Mouse (Mus musculus) cerebellum, adult 8-10 months (tissue): ENCODE measurements around the gene Rora.

Experiments used
- DNase-seq: peaks from one replicate; pipeline ENCODE4 v3.0.0; 2022

The Rora gene

DNA sequence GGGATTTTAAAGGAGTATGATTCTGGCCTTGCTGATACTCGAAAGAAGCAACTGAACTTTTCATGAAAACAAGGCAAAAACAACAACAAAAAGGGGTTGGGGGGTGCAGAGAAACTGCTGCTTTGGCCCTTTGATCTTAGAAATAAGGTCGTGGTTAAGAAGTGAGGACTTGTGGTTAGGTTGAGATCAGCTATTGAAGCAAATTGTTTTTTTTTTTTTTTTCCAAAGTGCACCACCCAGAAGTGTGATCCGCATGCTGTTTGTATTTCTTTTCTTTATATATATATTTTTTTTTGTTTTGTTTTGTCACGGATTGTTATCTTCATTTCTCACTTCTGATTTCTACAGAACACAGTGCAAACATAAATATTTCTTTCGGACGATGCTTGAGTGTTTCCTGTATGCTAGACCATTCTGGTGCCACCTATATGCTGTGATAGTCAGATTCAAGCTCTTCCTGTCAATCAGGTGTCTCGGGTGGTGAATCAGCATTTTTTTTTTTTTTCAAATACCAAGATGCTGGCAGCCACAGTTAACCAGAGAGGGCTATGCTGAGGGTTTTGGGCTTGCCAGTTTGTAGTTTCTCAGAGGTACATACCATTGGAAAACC is 644.3 kb downstream of the Rora start:
- DNase-seq, result no peak

DNA sequence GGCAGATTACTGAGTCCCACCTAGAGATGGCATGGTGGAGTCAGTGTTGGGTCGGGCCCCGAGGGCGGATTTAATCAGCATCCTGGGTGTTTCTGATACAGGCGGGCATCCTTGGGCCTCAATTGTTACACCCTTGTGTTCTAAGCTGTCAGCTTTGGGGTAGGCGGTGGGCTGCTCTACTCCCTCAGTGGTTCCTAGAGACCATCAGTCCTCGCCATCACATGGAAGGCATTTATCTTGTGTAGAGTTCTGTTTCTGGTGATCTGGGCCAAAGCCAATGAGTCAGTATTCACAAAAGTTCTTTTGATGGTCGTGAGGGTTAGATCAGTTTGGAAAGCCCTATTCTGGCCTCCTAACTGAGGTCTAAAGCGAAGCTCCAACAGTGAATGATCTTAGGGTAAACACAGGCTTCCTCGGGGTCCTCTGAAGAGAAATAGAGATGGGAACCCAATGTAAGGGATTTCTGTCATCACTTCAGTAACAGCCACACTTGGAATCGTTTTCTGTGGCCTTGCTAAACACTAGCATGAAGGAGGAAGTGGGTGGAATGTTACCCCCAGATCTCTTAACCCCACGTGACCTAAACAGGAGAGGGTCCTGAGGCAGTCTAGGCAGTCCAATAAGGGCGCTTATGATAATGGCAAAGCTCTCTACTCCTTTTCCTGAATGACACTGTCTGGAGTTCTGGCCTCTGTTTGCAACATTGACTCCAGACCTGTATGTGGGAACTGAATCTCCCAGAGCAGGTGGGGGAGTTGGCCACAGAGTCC is 645.2 kb downstream of the Rora start:
- DNase-seq, result no peak

DNA sequence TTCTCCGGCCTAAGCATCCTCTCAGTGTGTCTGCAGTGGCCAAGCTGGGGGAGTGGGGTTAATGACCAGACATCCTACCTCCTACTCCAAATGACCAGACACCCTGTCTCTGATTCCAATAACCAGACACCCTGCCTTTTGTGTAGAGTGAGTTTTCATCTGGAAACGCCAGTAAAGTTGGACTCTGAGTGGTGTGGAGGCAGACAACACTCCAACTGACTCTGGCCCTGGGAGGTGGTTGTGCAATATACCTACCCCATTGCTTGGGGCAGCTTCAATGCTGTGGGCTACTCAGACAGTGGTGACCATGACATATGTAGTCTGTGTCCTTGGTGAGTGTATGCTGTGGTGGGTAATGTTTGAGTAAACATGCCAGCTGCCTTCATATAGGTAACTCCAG is 645.9 kb downstream of the Rora start:
- DNase-seq, result no peak

DNA sequence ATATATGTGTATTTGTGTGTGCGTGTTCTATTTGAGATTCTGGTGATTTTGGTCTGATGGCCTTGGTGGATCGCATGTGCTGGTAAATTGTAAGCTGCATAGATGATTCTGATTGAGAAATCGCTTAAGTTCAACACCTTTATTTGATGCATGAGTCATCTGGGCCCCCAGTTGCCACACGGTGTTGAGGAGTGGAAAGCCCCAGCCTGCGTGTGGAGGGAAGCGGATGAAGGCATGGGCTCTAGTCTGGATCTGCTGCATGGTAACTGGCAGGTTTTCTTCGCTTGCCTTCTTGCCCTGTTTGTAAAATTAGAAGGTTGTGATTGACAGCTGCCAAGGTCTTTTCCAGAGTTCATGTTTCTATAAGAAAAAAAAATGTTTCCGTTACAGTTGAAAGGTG is 646.7 kb downstream of the Rora start:
- no peak for DNase-seq

DNA sequence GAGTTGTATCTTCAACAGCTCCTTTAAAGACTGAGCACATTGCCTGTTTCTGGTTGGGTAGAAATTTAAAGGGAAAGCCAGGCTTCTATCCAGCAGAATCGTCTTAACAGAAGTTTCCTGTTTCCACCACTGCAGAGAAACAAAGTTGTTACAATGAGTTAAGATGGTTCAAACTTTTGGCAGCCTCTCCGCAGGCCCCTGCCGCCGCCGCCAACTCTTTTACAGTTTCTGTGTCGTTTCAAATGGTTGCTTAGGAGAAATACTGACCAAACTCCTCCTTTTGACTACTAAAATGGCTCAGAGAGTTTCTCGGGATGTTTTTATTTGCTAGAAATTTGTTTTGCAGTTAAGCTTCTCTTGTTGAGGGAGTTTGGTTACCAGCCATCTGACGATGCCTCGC is 647.9 kb downstream of the Rora start:
- no peak for DNase-seq

DNA sequence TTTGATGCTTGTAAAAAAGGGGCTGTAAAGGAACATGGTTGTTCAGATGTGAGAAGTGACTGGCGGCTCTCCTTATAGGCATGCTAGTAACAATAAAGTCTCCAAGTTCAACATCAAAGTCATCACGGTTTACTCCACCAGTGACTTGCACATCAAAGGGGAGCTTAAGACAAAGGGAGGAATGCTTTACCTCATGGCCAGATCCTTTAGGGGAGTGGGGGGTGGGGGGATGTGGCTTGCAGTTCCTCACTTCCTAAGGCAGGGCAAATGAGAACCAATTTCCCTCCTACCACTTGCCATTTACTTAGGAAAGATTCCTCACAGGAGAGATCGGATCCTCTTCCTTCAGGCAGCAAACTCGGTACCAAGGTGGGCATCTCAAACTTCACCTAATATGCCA is 648.4 kb downstream of the Rora start:
- DNase-seq, result no peak

DNA sequence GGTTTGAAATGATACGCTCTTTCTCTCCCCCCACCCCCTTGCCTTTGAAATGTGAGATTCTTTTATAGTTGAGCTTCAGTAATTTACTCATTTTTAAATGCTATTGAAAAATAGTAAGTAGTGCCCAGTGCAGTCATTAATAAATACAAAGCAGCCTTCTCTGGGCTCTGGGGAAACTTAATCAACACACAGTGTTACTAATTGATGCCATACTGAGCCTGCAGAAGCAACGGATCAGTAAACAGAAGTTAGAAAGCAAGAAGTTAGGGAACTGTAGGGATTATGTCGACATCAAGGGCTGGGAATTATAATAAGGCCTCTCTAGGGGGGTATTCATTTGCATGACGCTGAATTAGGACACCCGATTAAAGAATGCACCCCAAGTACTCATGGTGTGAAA is 649.3 kb downstream of the Rora start:
- DNase-seq, result no peak

DNA sequence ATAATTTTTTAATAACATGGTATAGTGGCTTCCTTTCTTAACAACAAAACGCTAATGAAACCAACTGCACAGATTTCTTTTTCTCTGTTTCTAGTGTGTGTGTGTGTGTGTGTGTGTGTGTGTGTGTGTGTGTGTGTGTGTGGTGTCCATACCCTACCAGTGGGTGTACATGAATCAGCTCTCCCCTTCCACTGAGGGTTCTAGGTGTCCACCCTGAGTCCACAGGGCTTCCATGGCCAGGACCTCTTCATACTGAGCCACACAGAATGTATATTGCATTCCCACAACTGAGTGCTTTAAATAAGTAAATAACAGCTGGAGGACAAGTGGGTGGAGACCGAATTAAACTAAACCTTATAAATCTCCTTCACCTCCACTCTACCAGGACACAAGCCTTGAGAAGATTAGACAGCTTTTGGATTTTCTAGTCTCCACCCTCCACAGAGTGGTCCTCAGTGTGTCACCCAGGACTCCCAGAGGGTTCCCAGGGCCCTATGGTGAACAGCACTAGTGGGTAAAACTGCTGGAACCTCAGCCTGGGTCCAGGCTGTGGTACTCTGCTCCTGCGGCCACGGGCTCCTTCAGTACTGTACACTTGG is 649.9 kb downstream of the Rora start:
- DNase-seq, result no peak

DNA sequence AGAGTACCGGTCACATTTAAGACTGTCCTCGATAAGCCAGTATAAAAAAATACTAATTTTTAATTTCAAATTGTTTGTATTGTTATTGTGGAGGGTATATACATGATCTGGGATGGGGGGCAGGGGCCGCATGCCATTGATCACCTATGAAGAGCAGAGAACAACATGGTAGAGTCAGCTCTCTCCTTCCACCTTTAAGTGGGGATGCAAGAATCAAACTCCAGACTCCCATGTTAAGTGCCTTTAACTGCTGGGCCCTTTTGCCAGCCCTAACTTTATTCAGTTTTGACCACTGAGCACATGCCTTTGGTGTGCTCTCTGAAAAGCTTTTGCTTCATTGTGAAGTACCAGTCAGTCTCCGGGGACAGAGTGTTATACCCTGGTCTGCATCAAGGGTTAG is 650.4 kb downstream of the Rora start:
- DNase-seq, result no peak

DNA sequence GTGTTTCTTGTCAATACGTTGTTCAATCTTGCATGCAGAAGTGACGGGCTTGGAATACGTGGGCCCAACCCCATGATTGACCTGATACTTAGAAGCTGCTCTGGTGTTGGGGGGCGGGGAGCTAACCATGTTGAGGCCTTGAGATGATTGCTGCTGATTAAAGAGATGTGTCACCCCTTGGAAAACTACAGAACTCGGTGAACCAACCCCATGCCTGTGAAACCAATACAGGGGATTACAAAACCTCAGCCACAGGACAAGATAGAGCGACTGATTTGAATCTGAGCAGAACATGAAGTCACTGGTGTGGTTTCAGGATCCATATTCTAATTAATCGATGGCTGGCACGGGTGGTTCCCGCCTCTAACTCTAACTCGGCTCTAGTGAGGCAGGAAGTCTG is 650.9 kb downstream of the Rora start:
- no peak for DNase-seq

DNA sequence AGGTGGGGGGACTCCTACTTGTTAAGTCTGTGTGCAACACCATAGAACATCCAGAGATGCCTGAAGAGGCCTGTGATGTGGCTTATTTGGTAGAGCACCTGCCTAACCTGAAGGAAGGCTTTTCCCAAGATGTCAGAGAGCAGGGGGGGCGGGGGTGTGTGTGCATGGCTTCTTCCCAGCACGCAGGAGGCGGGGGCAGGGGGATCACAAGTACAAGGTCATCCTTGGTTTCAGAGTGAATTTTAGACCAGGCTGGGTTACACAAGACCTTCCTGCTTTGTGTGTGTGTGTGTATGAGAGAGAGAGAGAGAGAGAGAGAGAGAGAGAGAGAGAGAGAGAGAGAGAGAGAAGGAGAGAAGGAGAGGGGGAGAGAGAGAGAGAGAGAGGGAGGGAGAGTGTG is 651.4 kb downstream of the Rora start:
- DNase-seq, result no peak

DNA sequence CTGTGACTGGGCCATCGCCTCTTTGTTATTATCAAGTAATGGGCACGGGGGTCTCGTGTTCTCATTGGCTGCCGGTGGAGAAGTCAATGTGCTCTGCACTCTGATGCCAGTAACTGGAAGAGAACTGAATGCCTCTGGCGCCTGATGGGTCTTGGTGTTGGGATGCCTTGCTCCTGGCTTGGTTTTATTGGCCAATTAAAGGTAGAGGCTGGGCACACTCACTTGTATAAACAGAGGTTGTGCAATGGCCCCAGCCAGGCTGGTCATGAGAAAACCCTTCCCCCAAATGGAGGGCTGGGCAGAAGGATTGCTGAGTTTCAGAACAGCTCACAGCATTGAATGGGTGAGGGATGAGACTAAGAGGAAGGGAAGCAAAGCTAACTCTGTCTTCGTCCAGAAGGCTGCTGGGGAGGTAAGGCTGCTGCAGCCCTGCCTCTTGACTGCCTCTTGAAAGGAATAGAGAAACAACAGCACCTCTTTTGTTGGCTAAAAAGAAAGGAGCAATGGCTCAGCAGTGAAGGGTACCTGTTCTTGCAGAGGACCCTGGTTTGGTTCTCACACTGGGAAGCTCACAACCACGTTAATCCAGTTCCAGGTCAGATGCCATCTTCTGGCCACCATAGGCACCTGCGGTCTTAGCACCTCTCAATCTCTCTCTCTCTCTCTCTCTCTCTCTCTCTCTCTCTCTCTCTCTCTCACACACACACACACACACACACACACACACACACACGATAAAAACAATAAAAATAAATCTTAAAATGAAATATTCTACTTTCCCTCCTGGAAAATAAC is 653.3 kb downstream of the Rora start:
- DNase-seq, result no peak

DNA sequence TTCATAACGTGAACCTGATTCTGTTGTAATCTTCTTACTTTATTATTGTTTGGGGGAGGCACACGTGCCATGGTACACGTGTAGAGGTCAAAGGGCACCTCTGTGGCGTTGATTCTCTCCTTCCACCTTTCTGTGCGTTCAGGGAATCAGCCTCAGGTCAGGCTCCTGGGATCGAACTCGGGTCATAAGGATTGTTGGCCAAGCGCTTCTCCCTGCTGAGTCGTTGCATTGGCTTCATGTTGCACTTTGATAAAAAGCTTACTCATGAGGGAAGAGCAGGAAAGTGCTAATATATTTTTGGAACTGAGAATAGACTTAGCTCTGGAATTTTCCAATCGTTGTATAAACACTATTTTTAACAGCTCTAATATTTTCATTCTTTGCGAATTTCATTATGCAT is 654.4 kb downstream of the Rora start:
- no peak for DNase-seq

DNA sequence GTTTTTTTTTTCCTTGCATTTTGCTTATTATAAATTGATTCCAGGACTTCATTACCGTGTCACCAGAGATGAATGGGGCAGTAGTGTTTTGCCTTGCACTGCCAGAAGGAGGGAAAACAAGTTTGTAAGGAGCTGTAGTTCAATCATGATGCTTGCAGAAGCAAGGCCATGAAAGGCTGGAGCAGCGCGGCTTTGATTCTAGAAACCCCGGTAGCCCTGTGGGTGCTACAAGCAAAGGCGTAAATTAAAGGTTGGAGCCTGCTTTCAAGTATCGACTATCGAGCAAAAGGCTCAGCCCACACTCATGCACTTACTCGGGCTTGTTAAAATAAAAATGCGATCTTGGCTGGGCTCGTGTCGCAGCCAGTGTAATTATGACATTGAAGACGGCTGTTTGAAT is 656.9 kb downstream of the Rora start:
- no peak for DNase-seq

DNA sequence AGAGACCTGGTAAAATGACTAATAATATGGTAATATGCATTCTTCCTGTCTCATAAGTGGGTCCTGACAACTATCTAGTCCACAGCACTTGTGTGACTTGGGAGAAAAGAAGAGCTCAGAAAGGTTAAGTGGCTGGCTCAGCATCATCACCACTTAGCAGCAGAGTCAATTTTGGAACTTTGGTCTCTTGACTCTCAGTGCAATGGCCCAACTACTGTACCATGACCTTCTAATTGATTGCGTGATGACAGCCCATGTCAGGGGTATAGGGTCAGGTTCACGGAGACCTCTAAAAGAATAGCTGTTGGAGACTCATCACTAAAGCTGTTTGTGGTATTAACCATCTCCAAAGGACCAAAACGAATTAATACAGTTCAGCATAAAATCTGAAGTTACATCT is 659.7 kb downstream of the Rora start:
- DNase-seq, result no peak

DNA sequence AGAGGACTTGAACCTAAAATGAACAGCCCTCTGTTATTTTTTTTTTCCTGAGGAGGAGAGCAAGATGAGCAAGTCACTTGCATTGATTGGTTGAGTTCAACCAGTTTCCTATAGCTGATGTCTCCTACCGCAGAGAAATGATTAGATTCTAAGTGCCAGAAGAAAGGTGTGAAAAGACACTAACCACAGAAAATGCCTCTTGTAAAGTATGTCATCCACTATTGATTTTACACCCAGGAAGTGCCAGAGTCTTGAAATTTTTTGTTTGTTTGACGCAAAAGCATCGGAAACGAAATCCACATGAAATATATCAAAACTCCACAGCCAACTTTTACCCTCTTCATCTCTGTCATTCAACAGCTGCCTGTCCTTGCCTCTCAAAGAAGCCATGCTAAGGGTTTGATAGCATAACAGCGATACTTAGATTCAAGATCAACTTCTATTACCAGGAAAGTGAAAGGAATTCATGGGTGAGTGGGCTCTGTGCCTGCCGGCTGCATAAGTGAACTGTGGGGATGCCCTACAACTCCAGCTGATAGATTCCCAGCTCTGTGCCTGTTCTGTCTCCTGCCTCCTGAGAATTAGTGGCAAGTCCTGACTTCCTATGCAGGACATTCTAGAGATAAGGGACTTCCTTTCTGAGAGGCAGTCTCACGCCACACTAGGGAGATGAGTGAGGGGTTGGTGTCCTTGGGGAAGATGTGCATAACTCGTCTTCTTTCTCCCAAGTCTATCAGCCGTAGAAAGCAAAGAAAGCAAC is 661.0 kb downstream of the Rora start:
- no peak for DNase-seq

DNA sequence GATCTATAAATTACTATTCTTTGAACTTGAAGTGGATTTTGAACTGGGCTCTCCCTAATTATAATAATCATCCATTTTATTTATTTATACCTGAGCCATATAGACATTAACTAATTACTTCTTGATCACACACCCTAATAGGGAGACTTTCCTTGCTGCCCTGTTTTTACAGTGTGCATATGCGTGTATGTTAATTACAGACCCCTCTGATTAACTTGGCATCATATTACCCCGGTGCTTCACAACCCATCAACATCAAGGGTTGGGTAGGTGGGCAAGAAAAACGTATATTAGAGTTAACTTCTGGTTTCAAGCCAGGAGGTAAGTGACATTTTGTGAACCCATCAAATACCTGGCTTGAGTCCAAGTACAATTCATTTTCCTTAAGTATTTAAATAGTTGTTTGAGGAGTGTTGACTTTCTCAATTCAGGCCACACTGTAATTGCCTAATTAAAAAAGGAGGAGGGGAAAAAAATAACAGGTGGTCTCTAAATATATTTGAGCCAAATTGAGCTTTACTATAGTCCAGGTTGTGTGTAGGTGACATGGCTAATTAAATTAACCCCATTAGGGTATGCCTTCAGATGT is 664.0 kb downstream of the Rora start:
- DNase-seq, result no peak

DNA sequence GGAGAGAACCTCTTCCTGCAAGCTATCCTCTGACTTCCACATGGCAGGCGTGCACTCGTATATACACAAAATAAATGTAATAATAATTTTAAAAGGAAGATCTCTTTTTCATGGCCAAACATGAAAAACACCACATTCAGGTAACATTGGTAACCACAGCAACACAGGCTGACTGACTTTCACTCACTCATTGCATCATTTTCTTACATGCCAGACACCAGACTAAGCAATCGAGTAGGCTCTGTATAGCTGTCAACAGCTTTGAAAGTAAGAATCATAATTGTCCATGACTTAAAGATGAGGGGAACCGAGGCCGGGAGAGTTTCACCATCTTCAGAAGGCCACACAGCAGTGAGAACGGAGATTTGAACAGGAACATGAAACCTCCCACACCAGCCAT is 665.8 kb downstream of the Rora start:
- no peak for DNase-seq

DNA sequence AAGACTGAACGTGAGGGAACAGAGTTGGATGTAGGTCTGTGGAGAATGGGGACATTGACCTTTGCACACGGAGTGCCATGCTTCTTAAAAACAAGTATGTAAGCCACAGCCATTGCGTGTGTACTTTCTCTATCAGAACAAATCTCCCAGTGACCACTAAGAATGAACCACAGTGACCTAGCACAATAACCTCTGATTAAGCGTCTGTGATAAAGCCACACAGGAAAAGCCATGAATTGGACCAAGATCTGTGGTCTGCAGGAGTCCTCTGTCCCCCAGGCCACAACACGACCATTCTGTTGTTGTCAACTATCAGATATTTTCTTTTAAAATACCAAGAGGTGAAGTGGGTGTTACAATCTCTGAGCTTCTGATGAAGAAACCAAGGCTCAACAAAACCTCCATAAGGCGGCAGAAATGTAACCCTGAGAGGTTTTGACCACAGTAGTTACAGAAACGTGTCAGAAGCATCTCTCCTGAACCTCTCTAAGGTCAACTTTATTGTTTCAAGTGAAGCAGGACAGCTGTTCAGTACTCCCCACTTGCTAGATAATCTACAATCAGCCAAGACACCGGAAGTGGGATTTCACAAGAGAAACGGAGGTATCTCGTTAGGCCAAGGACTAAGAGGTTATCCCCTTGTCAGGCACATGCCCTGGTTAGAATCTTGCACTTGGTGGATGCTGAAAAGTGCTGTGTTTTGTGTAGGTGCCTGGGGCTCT is 666.5 kb downstream of the Rora start:
- no peak for DNase-seq

DNA sequence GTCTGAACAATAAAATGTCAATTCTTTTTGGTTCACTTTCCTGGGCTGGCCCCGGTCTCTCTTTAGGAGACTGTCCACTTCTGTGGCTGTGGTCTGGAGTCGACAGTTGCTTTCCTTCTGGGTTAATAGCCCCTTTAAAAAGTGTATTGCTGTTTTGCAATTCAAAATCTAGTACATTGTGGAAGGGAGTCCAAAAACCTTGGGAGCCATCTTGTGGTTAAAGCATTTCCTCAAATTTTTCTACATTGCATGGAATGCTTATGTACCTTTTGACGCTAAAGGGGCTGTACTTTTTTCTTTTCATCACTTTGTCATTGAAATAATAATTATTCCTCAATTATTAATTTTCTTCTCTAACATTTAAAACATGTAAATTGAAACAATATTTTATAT is 667.0 kb downstream of the Rora start:
- DNase-seq, result no peak

DNA sequence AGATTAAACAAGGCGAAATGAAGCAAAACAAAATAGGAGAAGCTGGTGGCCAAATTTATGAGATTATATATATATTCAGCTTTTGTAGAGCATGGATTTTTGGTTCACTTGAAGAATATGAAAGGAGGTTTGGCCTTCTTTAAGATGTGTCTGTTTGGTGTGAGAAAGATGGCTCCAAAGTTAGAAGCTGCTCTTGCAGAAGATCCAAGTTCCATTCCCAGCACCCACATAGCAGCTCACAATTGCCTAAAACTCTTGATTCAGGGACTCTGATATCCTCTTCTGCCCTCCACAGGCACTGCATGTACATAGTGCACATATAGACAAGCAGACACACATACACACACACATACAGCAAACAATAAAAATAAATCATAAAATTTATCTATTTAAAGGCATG is 668.4 kb downstream of the Rora start:
- DNase-seq, result no peak

DNA sequence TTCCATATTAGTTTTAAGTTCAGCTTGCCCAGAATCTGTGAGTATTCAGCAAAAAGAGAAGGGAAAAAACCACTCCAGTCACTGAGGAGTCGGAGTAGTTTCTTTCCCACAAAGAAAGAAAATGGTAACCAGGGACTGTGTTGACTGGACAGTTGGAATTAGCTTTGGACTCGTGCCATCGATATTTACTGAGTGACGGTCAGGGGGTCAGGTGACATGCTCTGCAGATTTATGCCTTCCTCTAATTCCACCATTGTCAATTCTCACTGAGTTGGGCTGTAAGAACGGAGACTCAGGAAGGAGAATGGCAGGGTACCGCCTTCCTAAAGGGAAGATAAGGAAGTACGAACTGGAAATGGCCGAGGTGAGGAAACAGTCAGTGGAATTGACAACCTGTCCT is 670.2 kb downstream of the Rora start:
- DNase-seq, result no peak
